Mouse (Mus musculus): ENCODE data around the gene Dusp8. TPM values are rescaled to one million over a fixed set of nuclear protein-coding genes. Genes with fewer than 3 reads are reported as not detected.

Dusp8 gene
- total and polyA plus RNA-seq, 3 experiments: 0.14 to 1.5 (median 0.17) TPM

- Histone ChIP-seq H3K4me1 (ENCODE audit: control insufficient read depth in 1 of 2, insufficient read depth in 2 of 2) (no peaks in the 10 kb centered on the region), H3K79me2 (replicated peaks; ENCODE audit: control insufficient read depth, extremely low read depth, insufficient read depth, poor library complexity, severe bottlenecking) (no peaks in the 10 kb centered on the region), H3K4me2 (ENCODE audit: insufficient read depth, low read depth, poor library complexity, severe bottlenecking) (no peak overlapping the region), H3K9me3 (replicated peaks; ENCODE audit: low read length) (no peaks in the 10 kb centered on the region), H3K27me3 (replicated peaks) (peaks cover 78% of the 10 kb centered on the region), H3K4me3 (replicated peaks in 1 of 3; ENCODE audit: low read depth in 2 of 3, low read length in 2 of 3, poor library complexity in 1 of 3) (no peak overlapping the region), H3K27ac (ENCODE audit: insufficient read depth, low read depth) (no peak overlapping the region), H3K36me3 (replicated peaks in 1 of 2; ENCODE audit: control insufficient read depth in 1 of 2, insufficient read depth in 1 of 2, low read length in 1 of 2) (no peaks in the 10 kb centered on the region), H3K9ac (ENCODE audit: insufficient read depth, low read depth) (no peak overlapping the region)
- in situ Hi-C loops (cut with MboI; ENCODE audit: low pct_ligation_motif_present, low pct_unique_long_range_greater_than_20kb, low sequenced_read_pairs) (no loop called here), dilution Hi-C loops (cut with MboI; ENCODE audit: extremely low pct_ligation_motif_present, extremely low pct_unique_long_range_greater_than_20kb, low sequenced_read_pairs) (no loop called here)
- no peak for DNase-seq (ENCODE audit: extremely low read depth)
- TF ChIP-seq BHLHE40 (IDR thresholded peaks at IDR 0.05; ENCODE audit: low read depth, low read length) (no peak), RAD21 (IDR thresholded peaks at IDR 0.05; ENCODE audit: low read depth, low read length) (peak; percentile 44), NRF1 (IDR thresholded peaks at IDR 0.05; ENCODE audit: low read depth, low read length) (no peak), USF2 (conservative IDR thresholded peaks at IDR 0.05; ENCODE audit: low read depth, low read length) (no peak), ZKSCAN1 (IDR thresholded peaks at IDR 0.05; ENCODE audit: borderline replicate concordance, low read depth, low read length) (no peak), POLR2AphosphoS2 (IDR thresholded peaks at IDR 0.05; ENCODE audit: low read depth, low read length) (no peak), E2F4 (IDR thresholded peaks at IDR 0.05; ENCODE audit: insufficient replicate concordance, low read depth, low read length) (no peak), CTCF (conservative IDR thresholded peaks at IDR 0.05 in 1 of 2, IDR thresholded peaks at IDR 0.05 in 1 of 2; ENCODE audit: low read depth in 2 of 2, low read length in 2 of 2) (peak; percentile 14 to 64; a peak in 2 of 4 replicates), UBTF (IDR thresholded peaks at IDR 0.05; ENCODE audit: low read depth, low read length) (no peak), PAX5 (IDR thresholded peaks at IDR 0.05; ENCODE audit: low read length) (no peak), EP300 (IDR thresholded peaks at IDR 0.05; ENCODE audit: low read length) (no peak), JUND (conservative IDR thresholded peaks at IDR 0.05; ENCODE audit: low read depth, low read length) (no peak), ZMIZ1 (IDR thresholded peaks at IDR 0.05; ENCODE audit: low read depth, low read length) (no peak), MAX (IDR thresholded peaks at IDR 0.05; ENCODE audit: low read length) (no peak), SMC3 (IDR thresholded peaks at IDR 0.05; ENCODE audit: low read depth, low read length) (peak; percentile 35), TBP (conservative IDR thresholded peaks at IDR 0.05; ENCODE audit: low read depth, low read length) (no peak), ETS1 (conservative IDR thresholded peaks at IDR 0.05; ENCODE audit: low read depth, low read length) (no peak)
Observed at GRCm38 (mm10) chr7:142119632-142120031, 24.0 kb upstream of the Dusp8 start.

GRCm38 (mm10) chr7:142104747-142105146 is 9.1 kb upstream of the Dusp8 start:
- H3K36me3 ChIP-seq (replicated peaks in 1 of 2; ENCODE audit: control insufficient read depth in 1 of 2, insufficient read depth in 1 of 2, low read length in 1 of 2): no peaks in the 10 kb centered on the region
- no peaks in the 10 kb centered on the region for H3K79me2 ChIP-seq (replicated peaks; ENCODE audit: control insufficient read depth, extremely low read depth, insufficient read depth, poor library complexity, severe bottlenecking)
- H3K4me2 ChIP-seq (ENCODE audit: insufficient read depth, low read depth, poor library complexity, severe bottlenecking): peak overlapping the region; percentile 46; the same call in 1 of the 2 replicates
- no peak for DNase-seq (ENCODE audit: extremely low read depth)
- no peak overlapping the region for H3K4me3 ChIP-seq (replicated peaks in 1 of 3; ENCODE audit: low read depth in 2 of 3, low read length in 2 of 3, poor library complexity in 1 of 3)
- dilution Hi-C loops (cut with MboI; ENCODE audit: extremely low pct_ligation_motif_present, extremely low pct_unique_long_range_greater_than_20kb, low sequenced_read_pairs): no loop called here
- no peak overlapping the region for H3K27ac ChIP-seq (ENCODE audit: insufficient read depth, low read depth)
- in situ Hi-C loops (cut with MboI; ENCODE audit: low pct_ligation_motif_present, low pct_unique_long_range_greater_than_20kb, low sequenced_read_pairs): no loop called here
- no peaks in the 10 kb centered on the region; a peak in 1 of 4 replicates for H3K4me1 ChIP-seq (ENCODE audit: control insufficient read depth in 1 of 2, insufficient read depth in 2 of 2)
- no peak overlapping the region for H3K9ac ChIP-seq (ENCODE audit: insufficient read depth, low read depth)
- TF ChIP-seq CTCF (conservative IDR thresholded peaks at IDR 0.05 in 1 of 2, IDR thresholded peaks at IDR 0.05 in 1 of 2; ENCODE audit: low read depth in 2 of 2, low read length in 2 of 2) (no peak), MAX (IDR thresholded peaks at IDR 0.05; ENCODE audit: low read length) (no peak), ETS1 (conservative IDR thresholded peaks at IDR 0.05; ENCODE audit: low read depth, low read length) (no peak), MXI1 (IDR thresholded peaks at IDR 0.05; ENCODE audit: low read depth, low read length) (no peak), GABPA (IDR thresholded peaks at IDR 0.05; ENCODE audit: insufficient replicate concordance, low read depth, low read length) (no peak), KAT2A (IDR thresholded peaks at IDR 0.05; ENCODE audit: insufficient replicate concordance, low read length) (no peak)
- H3K27me3 ChIP-seq (replicated peaks): peaks cover 86% of the 10 kb centered on the region
- no peaks in the 10 kb centered on the region for H3K9me3 ChIP-seq (replicated peaks; ENCODE audit: low read length)

Measured in CH12.LX (cell line).